Mouse (Mus musculus) olfactory bulb, adult 2 months (tissue): Measurements from ENCODE around the gene Pnma1.

Experiments
- CTCF ChIP-seq: fragments of 200-500 bp; IDR thresholded peaks from 2 replicates; pipeline ENCODE4 v1.5.1; 2012; ENCODE audit warnings: low read depth, mild to moderate bottlenecking, low read length, moderate library complexity; ENCODE audit not compliant: insufficient read depth
- POLR2A ChIP-seq: fragments of 200-500 bp; IDR thresholded peaks from 2 replicates; pipeline ENCODE4 v1.6.1; 2012; ENCODE audit warnings: mild to moderate bottlenecking, low read depth, low read length, moderate library complexity; ENCODE audit not compliant: insufficient read depth

DNA sequence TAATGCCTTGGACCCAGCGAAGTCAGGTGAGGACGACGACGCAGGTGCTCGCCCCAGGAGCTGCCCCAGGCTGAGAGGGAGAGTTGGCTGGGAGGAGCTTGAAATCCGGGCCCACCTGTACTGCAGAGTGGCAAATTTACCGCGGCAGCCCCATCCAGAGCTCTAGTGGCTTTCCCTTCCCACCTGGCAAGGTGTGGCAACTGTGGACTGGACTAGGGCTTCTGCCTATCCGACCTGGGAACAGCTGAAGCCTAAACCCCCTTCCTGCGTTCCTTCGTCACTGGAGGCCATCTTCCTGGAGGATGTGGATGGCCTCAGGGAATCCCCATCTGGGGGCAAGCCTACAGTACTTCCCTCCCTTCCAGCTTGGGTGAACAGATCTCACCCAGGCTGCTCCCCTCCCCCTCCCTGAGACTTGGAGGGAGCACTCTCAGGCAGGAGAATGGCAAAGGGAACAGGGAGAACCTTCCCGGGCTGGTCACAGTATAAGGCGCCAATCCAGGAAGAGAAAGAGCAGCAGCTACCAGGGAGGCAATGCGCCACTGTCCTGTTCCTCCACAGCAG, 40.7 kb upstream of the Pnma1 start:
- TF ChIP-seq CTCF (no peak), POLR2A (no peak)
